Mouse (Mus musculus) macrophage (primary cell): ENCODE results near the gene Slc1a3. TPM values are rescaled to one million over a fixed set of nuclear protein-coding genes. Genes with fewer than 3 reads are reported as not detected.

Experiments
- H3K27ac ChIP-seq: fragments of 350-480 bp; formaldehyde crosslinking; 2 replicates; pipeline ENCODE4 v1.9.0; 2021
- H3K36me3 ChIP-seq: fragments of 350-480 bp; formaldehyde crosslinking; 2 replicates; pipeline ENCODE4 v1.9.0; 2021; ENCODE audit errors: inconsistent target
- H3K4me3 ChIP-seq: fragments of 350-480 bp; formaldehyde crosslinking; 2 replicates; pipeline ENCODE4 v1.9.0; 2021; ENCODE audit errors: inconsistent target
- H3K79me2 ChIP-seq: fragments of 350-480 bp; formaldehyde crosslinking; 2 replicates; pipeline ENCODE4 v1.9.0; 2021; ENCODE audit errors: inconsistent target
- WGBS: methylation state at CpG from one replicate; pipeline ENCODE4 v1.1.7; 2026; ENCODE audit warnings: inconsistent platforms; ENCODE audit not compliant: missing documents; 5-methylcytosine and 5-hydroxymethylcytosine counted together
- polyA plus RNA-seq: library from polyadenylated mRNA; stranded (reverse); fragments of 250-400 nt; gene quantifications from 3 replicates; pipeline ENCODE4 v1.2.4, GENCODE M21; 2018; ENCODE audit warnings: inconsistent platforms

Gene Slc1a3
- polyA plus RNA-seq, 1 experiment from 2014 or later: 0.22 TPM

DNA sequence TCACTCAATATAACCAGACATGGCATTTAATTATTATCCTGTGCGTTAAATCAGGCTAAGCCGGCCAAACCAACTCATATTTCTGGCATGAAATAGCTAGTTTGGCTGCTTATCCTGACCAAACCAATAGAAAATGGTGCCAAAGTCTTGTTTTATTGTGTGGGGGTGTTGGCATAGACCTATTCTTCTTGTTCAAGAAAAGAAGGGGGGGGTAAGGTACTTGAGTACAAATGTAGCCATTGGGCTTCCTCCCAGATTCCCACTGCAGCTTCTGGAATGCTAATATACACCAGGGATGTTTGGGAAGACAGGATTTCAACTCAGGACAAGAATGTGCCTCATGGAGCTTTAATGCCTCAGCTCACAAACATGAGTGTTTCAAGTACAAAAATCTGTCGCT, 26.3 kb downstream of the Slc1a3 start:
- no peaks in the 10 kb centered on the region for H3K36me3 ChIP-seq
- 92% methylated on average over 3 of the region's 3 CpGs for WGBS
- no peak overlapping the region for H3K27ac ChIP-seq
- H3K4me3 ChIP-seq: no peak overlapping the region
- H3K79me2 ChIP-seq: no peaks in the 10 kb centered on the region

- no peak overlapping the region for H3K4me3 ChIP-seq
- no peaks in the 10 kb centered on the region for H3K79me2 ChIP-seq
- no peaks in the 10 kb centered on the region for H3K36me3 ChIP-seq
- no peak overlapping the region for H3K27ac ChIP-seq
- 81% methylated on average over 3 of the region's 3 CpGs for WGBS
These were observed 27.7 kb downstream of the Slc1a3 start for GRCm38 (mm10) chr15:8682871-8683270.

- Histone ChIP-seq H3K27ac (no peak overlapping the region), H3K36me3 (no peaks in the 10 kb centered on the region), H3K4me3 (no peak overlapping the region), H3K79me2 (no peaks in the 10 kb centered on the region)
- WGBS: 80% methylated on average over 9 of the region's 9 CpGs
These were observed 28.1 kb downstream of the Slc1a3 start for GRCm38 (mm10) chr15:8682421-8682820.

DNA sequence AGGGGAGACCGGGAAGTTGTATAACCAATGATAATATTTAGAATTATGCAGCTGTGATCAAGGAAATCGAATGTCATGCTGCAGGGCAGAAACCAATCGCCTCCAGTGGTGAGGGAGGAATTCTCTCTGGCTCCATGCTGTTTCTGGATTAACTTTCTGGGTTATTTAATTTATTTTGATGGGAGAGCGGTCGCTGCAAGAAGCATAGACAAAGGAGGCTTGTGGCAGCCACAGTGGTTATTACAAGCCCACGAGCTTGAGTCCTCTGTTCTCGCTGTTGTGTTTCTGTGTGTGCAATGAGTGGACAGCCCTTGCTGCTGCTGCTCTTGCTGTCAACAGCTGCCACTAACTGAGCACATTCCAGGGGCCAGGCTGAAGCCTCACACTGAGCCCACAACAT, 28.6 kb downstream of the Slc1a3 start:
- H3K36me3 ChIP-seq: no peaks in the 10 kb centered on the region
- H3K4me3 ChIP-seq: no peak overlapping the region
- no peak overlapping the region for H3K27ac ChIP-seq
- H3K79me2 ChIP-seq: no peaks in the 10 kb centered on the region
- WGBS: 89% methylated on average over 7 of the region's 7 CpGs

GRCm38 (mm10) chr15:8681009-8681408, 29.6 kb downstream of the Slc1a3 start:
- H3K36me3 ChIP-seq: no peaks in the 10 kb centered on the region
- H3K4me3 ChIP-seq: no peak overlapping the region
- WGBS: 52% methylated on average over 5 of the region's 5 CpGs
- H3K79me2 ChIP-seq: no peaks in the 10 kb centered on the region
- H3K27ac ChIP-seq: no peak overlapping the region

DNA sequence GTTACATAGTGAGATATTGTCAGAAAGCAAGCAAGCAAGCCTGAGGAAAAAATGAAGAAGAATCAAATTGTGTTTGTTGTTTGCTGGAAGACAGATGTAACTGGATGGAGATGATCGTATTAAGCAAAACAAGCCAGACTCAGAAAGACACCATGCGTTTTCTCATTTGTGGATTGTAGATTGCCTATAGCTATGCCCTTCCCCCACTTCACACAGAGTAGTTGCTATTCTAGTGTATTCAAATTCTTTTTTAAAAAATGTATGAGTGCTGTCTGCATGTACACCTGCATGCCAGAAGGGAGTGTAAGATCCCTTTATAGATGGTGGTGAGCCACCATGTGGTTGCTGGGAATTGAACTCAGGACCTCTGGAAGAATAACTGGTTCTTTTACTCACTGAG, 33.6 kb downstream of the Slc1a3 start:
- WGBS: 95% methylated on average over 2 of the region's 2 CpGs
- Histone ChIP-seq H3K36me3 (no peaks in the 10 kb centered on the region), H3K79me2 (no peaks in the 10 kb centered on the region), H3K4me3 (no peak overlapping the region), H3K27ac (no peak overlapping the region)

- WGBS: 82% methylated on average over 5 of the region's 5 CpGs
- H3K4me3 ChIP-seq: no peak overlapping the region
- no peaks in the 10 kb centered on the region for H3K79me2 ChIP-seq
- H3K36me3 ChIP-seq: no peaks in the 10 kb centered on the region
- no peak overlapping the region for H3K27ac ChIP-seq
These were observed 34.3 kb downstream of the Slc1a3 start for GRCm38 (mm10) chr15:8676211-8676691.

DNA sequence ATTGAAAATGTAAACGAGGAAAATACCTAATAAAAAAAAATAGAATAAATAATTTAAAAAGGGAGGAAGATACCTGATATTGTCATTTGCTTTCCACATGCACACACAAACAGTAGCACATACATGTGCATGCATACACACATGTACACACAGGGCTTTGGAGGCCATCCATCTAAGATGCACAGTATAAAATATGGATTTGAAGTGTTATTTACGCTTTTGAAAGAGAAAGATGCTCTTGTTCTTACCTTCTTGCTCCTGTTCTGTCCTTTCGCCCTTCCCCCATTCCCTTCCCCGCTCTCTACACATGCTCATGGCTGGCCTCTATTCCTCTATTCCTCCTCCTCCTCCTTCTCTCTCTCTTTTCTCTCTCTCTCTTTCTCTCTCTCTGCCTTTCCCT, 34.9 kb downstream of the Slc1a3 start:
- no peaks in the 10 kb centered on the region for H3K36me3 ChIP-seq
- no peak overlapping the region for H3K27ac ChIP-seq
- no peak overlapping the region for H3K4me3 ChIP-seq
- no peaks in the 10 kb centered on the region for H3K79me2 ChIP-seq
- WGBS: 87% methylated on average over 3 of the region's 4 CpGs

- 92% methylated on average over 5 of the region's 5 CpGs for WGBS
- no peaks in the 10 kb centered on the region for H3K79me2 ChIP-seq
- H3K27ac ChIP-seq: no peak overlapping the region
- no peaks in the 10 kb centered on the region for H3K36me3 ChIP-seq
- H3K4me3 ChIP-seq: no peak overlapping the region
These were observed 38.0 kb downstream of the Slc1a3 start for GRCm38 (mm10) chr15:8672532-8672931.

GRCm38 (mm10) chr15:8667849-8668522, 42.6 kb downstream of the Slc1a3 start:
- WGBS: 88% methylated on average over 21 of the region's 25 CpGs
- H3K27ac ChIP-seq: no peak overlapping the region
- H3K4me3 ChIP-seq: no peak overlapping the region

GRCm38 (mm10) chr15:8665675-8666350, 44.8 kb downstream of the Slc1a3 start:
- no peak overlapping the region for H3K4me3 ChIP-seq
- 90% methylated on average over 15 of the region's 15 CpGs for WGBS
- no peaks in the 10 kb centered on the region for H3K36me3 ChIP-seq
- no peak overlapping the region for H3K27ac ChIP-seq
- no peaks in the 10 kb centered on the region for H3K79me2 ChIP-seq

More at GRCm38 (mm10) chr15:8667849-8668522, 42.6 kb downstream of the Slc1a3 start:
- Histone ChIP-seq H3K36me3 (no peaks in the 10 kb centered on the region), H3K79me2 (no peaks in the 10 kb centered on the region)

DNA sequence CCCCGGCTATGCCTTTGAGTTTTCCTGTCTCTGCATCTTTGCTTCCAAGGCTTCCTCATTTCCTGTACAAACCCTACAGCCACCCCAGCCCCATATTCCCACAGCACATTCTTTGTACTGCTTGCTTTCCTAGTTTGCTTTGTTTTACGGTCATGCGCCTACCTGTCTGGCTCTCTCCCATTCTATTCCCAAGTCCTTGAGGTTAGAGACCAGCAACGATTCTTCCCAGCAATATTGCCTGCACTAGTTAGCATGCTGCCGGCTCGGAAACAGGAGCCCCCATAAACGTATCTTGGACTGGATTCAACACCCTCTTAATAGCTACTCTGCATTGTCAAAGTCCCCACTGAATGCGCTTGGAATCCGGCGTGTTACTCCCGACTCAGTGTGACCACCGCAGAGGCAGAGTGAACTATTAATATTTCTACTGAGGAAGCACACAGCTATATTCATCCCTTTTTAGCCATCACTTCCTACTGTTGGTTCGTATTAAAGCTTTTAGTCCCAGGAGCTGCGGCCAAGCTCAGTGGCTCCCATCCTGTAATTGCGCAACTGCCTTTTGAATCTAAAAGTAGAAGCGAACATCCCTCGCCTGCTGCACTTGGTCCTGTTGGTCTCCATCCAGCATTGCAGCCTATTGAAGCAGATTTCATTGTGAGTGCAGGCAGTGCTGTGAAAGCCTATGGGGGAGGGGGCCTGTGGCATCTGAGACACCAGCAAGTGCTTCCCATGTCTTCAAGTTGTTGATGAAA, 47.0 kb downstream of the Slc1a3 start:
- H3K4me3 ChIP-seq: no peak overlapping the region
- 31% methylated on average over 17 of the region's 17 CpGs for WGBS
- no peaks in the 10 kb centered on the region for H3K36me3 ChIP-seq
- H3K27ac ChIP-seq: no peak overlapping the region
- no peaks in the 10 kb centered on the region for H3K79me2 ChIP-seq

GRCm38 (mm10) chr15:8661856-8662255, 48.7 kb downstream of the Slc1a3 start:
- WGBS: 23% methylated on average over 6 of the region's 6 CpGs
- H3K27ac ChIP-seq: no peak overlapping the region
- no peaks in the 10 kb centered on the region for H3K79me2 ChIP-seq
- H3K4me3 ChIP-seq: no peak overlapping the region
- H3K36me3 ChIP-seq: no peaks in the 10 kb centered on the region

DNA sequence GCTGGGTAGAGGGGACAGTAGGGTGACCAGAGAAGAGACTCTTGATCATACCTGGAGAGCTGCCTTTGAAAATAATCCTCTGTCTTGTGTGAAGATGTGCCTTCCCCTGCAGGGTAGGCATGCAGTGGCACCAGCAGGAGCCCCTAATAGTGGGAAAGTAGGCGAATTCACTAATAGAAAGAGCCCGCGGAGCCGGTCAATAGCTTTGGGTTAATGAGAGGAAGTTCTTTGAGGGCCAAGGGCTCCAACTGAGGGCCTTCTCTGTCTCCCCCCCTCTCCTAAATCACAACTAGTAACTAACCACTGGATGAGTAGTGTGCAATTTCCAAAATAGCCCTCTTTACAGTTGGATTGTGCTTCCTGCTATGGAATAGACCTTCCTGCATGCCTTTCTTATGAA, 50.6 kb downstream of the Slc1a3 start:
- WGBS: 94% methylated on average over 4 of the region's 4 CpGs
- Histone ChIP-seq H3K36me3 (no peaks in the 10 kb centered on the region), H3K27ac (no peak overlapping the region)

DNA sequence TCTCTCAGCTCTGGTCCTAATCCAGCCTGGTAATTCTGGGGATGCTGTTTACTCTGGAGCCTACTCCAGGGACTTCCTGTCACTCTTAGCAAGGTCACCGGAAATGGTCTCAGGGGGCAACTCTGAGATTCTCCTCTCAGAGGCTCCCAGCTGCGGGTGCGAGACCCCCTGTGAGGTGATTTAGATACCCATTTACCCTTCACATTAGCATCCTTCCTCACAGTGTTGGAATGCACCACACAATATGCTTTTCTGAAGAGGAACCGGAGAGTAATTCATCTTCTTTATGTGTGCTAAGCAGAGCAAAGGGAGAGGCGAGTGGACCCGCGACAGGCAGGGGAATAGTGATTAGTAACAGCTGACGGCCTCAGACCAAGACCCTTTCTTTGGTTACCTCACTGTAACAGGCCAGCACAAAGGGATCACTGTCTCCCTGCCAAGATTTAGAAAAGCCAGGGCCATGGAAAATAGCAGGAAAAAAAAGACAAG, 51.0 kb downstream of the Slc1a3 start:
- Histone ChIP-seq H3K79me2 (no peaks in the 10 kb centered on the region), H3K4me3 (no peak overlapping the region), H3K36me3 (no peaks in the 10 kb centered on the region), H3K27ac (no peak overlapping the region)
- WGBS: 71% methylated on average over 8 of the region's 8 CpGs

More for the DNA sequence above, 50.6 kb downstream of the Slc1a3 start:
- Histone ChIP-seq H3K4me3 (no peak overlapping the region), H3K79me2 (no peaks in the 10 kb centered on the region)
